Mouse (Mus musculus): ENCODE data around the gene Vsig8.
A peak's percentile ranks its signal among the peaks of the same experiment; 100 is the strongest.

Gene Vsig8

GRCm38 (mm10) chr1:172593956-172594355 lies 38.2 kb downstream of the Vsig8 start:
- DNase-seq = no peak

- DNase-seq = peak; percentile 76 to 79
Observed at GRCm38 (mm10) chr1:172594495-172594894, 38.8 kb downstream of the Vsig8 start.

- DNase-seq = no peak
Observed at GRCm38 (mm10) chr1:172602326-172602725, 46.6 kb downstream of the Vsig8 start, which contains the start of gene Fcrl6. Gene Fcrl6, minus strand, starts transcription at chr1:172602551.

GRCm38 (mm10) chr1:172611304-172611703 lies 55.6 kb downstream of the Vsig8 start:
- DNase-seq = no peak

- DNase-seq = no peak
Observed at GRCm38 (mm10) chr1:172612745-172613144, 57.0 kb downstream of the Vsig8 start.

All from cerebellum, postnatal 10 days (tissue).